Mouse (Mus musculus): ENCODE results near the gene Tgm3. TPM values are rescaled to one million over a fixed set of nuclear protein-coding genes. Genes with fewer than 3 reads are reported as not detected.

Gene Tgm3
- polyA plus RNA-seq (2015; fragmentation: Nextera tagmentation; extraction: Ambion mirVana), result 0.09 TPM in 1 of 2 replicates, not detected in the other

- Histone ChIP-seq H3K4me2 (no peak within 1 kb of the TSS), H3K9me3 (no peaks in the 10 kb centered on the region), H3K36me3 (no peaks in the 10 kb centered on the region), H3K27ac (replicated peaks) (no peak within 1 kb of the TSS), H3K4me1 (replicated peaks) (no peaks in the 10 kb centered on the region), H3K9ac (no peak within 1 kb of the TSS), H3K27me3 (no peaks in the 10 kb centered on the region), H3K4me3 (no peak within 1 kb of the TSS)
- no peak for ATAC-seq (ENCODE audit: low FRiP score, low read depth)
- 39% methylated on average over 7 of the region's 7 CpGs for WGBS
Measured at GRCm38 (mm10) chr2:130012026-130012425, at the start of gene Tgm3. Tgm3 (plus strand) TSS chr2:130012349.

DNA sequence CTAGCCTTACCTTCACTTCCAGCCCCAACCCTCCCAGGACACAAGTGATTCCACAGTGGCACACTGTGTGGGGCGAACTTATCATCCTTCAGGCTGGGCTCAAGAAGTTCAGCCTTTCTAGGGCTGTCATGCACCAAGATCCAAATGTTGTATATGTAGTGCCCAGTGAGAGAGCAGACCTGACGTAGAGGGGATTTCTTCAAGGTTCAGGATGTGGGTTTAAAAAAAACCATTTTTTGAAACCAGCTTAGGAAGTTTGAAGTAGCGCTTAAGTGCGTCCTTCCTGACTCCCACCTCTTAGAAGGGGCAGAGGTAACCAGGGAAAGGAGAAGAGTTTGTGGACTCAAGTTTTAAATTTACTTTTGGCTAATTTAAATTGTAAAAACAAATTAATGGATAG lies 31.5 kb upstream of the Tgm3 start:
- H3K4me3 ChIP-seq, result no peak overlapping the region
- H3K9ac ChIP-seq, result no peak overlapping the region
- no peak overlapping the region for H3K27ac ChIP-seq (replicated peaks)
- H3K4me2 ChIP-seq, result no peak overlapping the region
- ATAC-seq (ENCODE audit: low FRiP score, low read depth), result no peak
- WGBS, result 92% methylated on average over 4 of the region's 4 CpGs
- H3K4me1 ChIP-seq (replicated peaks), result no peaks in the 10 kb centered on the region
- H3K36me3 ChIP-seq, result no peaks in the 10 kb centered on the region
- H3K9me3 ChIP-seq, result no peaks in the 10 kb centered on the region
- H3K27me3 ChIP-seq, result no peaks in the 10 kb centered on the region

- Histone ChIP-seq H3K4me3 (no peak overlapping the region), H3K9me3 (no peaks in the 10 kb centered on the region), H3K4me2 (no peak overlapping the region), H3K36me3 (no peaks in the 10 kb centered on the region), H3K4me1 (replicated peaks) (no peaks in the 10 kb centered on the region), H3K27me3 (no peaks in the 10 kb centered on the region), H3K27ac (replicated peaks) (no peak overlapping the region), H3K9ac (no peak overlapping the region)
- no peak for ATAC-seq (ENCODE audit: low FRiP score, low read depth)
- 84% methylated on average over 6 of the region's 6 CpGs for whole genome bisulfite sequencing
Measured at GRCm38 (mm10) chr2:129987527-129988045, 24.6 kb upstream of the Tgm3 start.

- no peak overlapping the region for H3K9ac ChIP-seq
- WGBS, result 94% methylated on average over 2 of the region's 2 CpGs
Measured at GRCm38 (mm10) chr2:129989646-129990045, 22.5 kb upstream of the Tgm3 start.

DNA sequence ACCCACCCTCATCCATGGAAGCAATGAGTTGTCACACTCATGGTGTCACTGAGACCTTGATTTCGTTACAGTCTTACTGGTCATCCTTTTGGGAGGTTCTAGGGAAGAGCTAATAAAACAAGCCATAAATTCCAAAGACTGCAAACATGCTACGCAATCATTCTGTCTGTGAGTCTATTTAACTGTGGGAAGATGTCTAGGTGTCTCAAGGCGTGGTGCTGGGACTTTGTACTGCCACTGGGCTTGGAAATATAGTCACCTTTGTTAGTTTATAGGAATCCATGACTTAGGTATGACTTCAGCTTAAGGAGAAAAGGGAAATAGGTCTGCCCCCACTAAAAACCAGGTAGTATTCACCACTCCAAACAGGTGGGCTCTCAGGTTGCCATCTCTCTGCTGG lies 17.7 kb upstream of the Tgm3 start:
- no peaks in the 10 kb centered on the region for H3K4me1 ChIP-seq (replicated peaks)
- no peak for ATAC-seq (ENCODE audit: low FRiP score, low read depth)
- no peak overlapping the region for H3K9ac ChIP-seq
- no peaks in the 10 kb centered on the region for H3K36me3 ChIP-seq
- H3K4me3 ChIP-seq, result no peak overlapping the region
- no peaks in the 10 kb centered on the region for H3K9me3 ChIP-seq
- H3K27ac ChIP-seq (replicated peaks), result no peak overlapping the region
- H3K27me3 ChIP-seq, result no peaks in the 10 kb centered on the region
- WGBS, result 85% methylated on average over 3 of the region's 3 CpGs
- H3K4me2 ChIP-seq, result no peak overlapping the region

More at GRCm38 (mm10) chr2:129989646-129990045, 22.5 kb upstream of the Tgm3 start:
- Histone ChIP-seq H3K36me3 (no peaks in the 10 kb centered on the region), H3K9me3 (no peaks in the 10 kb centered on the region), H3K4me2 (no peak overlapping the region), H3K27me3 (no peaks in the 10 kb centered on the region), H3K4me1 (replicated peaks) (no peaks in the 10 kb centered on the region), H3K27ac (replicated peaks) (no peak overlapping the region), H3K4me3 (no peak overlapping the region)
- ATAC-seq (ENCODE audit: low FRiP score, low read depth), result no peak

DNA sequence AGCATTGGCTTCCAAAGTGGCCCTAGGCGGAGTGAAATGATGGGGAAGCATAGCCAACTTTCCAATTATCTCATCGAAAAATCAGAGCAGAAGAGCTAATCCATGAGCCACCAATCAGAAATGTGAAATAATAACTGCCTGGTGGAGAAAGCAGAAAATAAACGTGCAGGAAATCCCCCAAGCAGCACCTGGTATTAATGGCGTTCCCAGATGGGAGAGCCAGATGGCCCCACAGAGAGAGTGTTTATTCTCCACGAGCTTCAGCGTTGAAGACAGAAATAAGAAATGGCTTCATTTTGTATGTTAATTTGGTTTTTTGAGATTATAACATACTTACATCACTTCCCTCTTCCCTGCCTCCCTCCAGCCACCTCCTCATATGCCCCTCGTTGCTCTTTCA lies 13.7 kb upstream of the Tgm3 start:
- Histone ChIP-seq H3K27me3 (no peaks in the 10 kb centered on the region), H3K27ac (replicated peaks) (no peak overlapping the region), H3K9me3 (no peaks in the 10 kb centered on the region), H3K9ac (no peak overlapping the region), H3K4me1 (replicated peaks) (no peaks in the 10 kb centered on the region), H3K4me3 (no peak overlapping the region), H3K36me3 (no peaks in the 10 kb centered on the region), H3K4me2 (no peak overlapping the region)
- 60% methylated on average over 7 of the region's 7 CpGs for WGBS
- no peak for ATAC-seq (ENCODE audit: low FRiP score, low read depth)

GRCm38 (mm10) chr2:129999296-129999695 lies 12.9 kb upstream of the Tgm3 start:
- Histone ChIP-seq H3K27ac (replicated peaks) (no peak overlapping the region), H3K9ac (no peak overlapping the region), H3K9me3 (no peaks in the 10 kb centered on the region), H3K36me3 (no peaks in the 10 kb centered on the region), H3K4me1 (replicated peaks) (no peaks in the 10 kb centered on the region), H3K27me3 (no peaks in the 10 kb centered on the region), H3K4me2 (no peak overlapping the region), H3K4me3 (no peak overlapping the region)
- ATAC-seq (ENCODE audit: low FRiP score, low read depth), result no peak
- WGBS, result 87% methylated on average over 4 of the region's 4 CpGs

DNA sequence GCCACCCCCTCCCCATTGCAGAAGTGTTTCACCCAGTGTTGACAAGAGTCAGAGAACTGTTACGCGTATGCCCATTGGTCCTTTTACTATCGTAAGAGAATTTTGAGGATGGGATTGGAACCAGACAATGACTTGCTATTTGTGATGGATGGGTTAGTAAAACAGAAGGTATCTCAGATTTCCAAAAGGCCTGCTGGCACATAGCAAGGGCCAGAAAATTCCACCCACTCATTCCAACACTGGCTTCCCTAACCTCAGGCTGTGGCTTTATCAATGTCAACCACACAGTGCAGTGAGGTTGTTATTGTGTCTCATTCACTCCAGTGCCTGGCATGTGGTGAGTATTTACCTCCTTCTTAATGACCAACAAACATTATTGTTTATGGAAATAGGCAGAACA lies 11.5 kb upstream of the Tgm3 start:
- no peaks in the 10 kb centered on the region for H3K36me3 ChIP-seq
- H3K27ac ChIP-seq (replicated peaks), result no peak overlapping the region
- 95% methylated on average over 3 of the region's 3 CpGs for WGBS
- H3K4me1 ChIP-seq (replicated peaks), result no peaks in the 10 kb centered on the region
- H3K27me3 ChIP-seq, result no peaks in the 10 kb centered on the region
- H3K4me2 ChIP-seq, result no peak overlapping the region
- no peaks in the 10 kb centered on the region for H3K9me3 ChIP-seq
- H3K4me3 ChIP-seq, result no peak overlapping the region
- no peak overlapping the region for H3K9ac ChIP-seq
- no peak for ATAC-seq (ENCODE audit: low FRiP score, low read depth)

DNA sequence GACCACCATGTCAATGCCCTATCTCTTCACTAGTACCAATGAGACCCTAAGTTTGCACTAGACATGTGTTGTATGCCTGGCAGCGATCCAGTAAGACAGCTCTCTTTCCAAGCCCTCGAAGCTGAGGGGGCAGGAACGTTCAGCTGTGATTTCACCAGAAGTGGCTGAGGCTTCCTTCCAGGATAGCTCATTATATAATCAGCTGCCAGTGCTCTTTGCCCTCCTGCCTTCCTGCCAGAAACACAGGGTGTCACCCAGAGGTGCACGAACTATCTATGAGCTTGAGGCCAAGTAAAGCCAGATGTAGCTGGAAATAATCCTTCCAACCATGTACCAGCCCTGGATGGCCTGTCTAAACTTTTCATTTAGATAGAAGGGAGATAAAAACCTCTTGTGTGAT lies 8.1 kb upstream of the Tgm3 start:
- ATAC-seq (ENCODE audit: low FRiP score, low read depth), result no peak
- Histone ChIP-seq H3K4me3 (no peak overlapping the region), H3K27ac (replicated peaks) (no peak overlapping the region), H3K27me3 (no peaks in the 10 kb centered on the region), H3K4me2 (no peak overlapping the region), H3K9me3 (no peaks in the 10 kb centered on the region), H3K9ac (no peak overlapping the region), H3K4me1 (replicated peaks) (no peaks in the 10 kb centered on the region), H3K36me3 (no peaks in the 10 kb centered on the region)
- 54% methylated on average over 4 of the region's 4 CpGs for WGBS

DNA sequence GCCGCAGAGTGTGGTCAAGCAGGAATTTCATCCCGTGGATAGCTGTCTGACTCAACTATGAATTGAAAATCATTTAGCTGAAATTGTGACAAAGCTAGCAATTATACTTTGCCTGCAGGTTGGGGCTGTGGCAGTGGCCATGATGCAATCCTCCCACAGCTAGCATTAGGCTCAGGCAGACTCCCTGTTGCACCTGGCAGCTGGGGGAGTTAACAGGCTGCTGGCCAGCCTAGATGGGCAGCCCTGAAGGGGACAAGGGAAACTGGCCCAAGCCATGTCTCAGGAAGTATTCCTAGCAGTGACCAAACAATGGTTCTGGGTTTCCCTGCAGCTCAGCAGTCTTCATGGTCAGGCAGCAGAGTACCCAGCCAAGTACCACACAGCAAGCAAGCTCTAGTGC lies 2.8 kb upstream of the Tgm3 start:
- Histone ChIP-seq H3K4me1 (replicated peaks) (no peaks in the 10 kb centered on the region), H3K4me2 (no peak overlapping the region), H3K27me3 (no peaks in the 10 kb centered on the region), H3K4me3 (no peak overlapping the region), H3K36me3 (no peaks in the 10 kb centered on the region), H3K27ac (replicated peaks) (no peak overlapping the region), H3K9ac (no peak overlapping the region), H3K9me3 (no peaks in the 10 kb centered on the region)
- 88% methylated on average over 2 of the region's 2 CpGs for WGBS
- ATAC-seq (ENCODE audit: low FRiP score, low read depth), result no peak

DNA sequence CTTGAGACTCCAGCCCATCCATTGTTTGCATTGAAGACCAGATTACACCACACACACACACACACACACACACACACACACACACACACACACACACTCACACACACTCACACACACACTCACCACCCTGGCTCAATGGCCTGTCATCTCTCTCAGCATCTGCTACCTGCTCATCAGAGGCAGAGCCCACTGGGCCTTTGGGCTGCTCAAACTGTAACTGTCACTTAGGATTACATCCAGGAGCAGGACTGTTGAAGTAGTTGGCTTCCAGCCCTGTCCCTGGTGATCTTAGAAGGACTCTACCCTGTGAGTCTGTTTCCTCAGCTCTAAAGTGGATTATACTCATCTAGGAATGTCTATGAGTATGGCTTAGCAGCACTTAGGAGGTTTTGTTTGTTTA lies 1.5 kb downstream of the Tgm3 start:
- no peak overlapping the region for H3K27ac ChIP-seq (replicated peaks)
- H3K27me3 ChIP-seq, result no peaks in the 10 kb centered on the region
- H3K9ac ChIP-seq, result no peak overlapping the region
- no peak overlapping the region for H3K4me2 ChIP-seq
- no peaks in the 10 kb centered on the region for H3K4me1 ChIP-seq (replicated peaks)
- no peaks in the 10 kb centered on the region for H3K9me3 ChIP-seq
- no peak overlapping the region for H3K4me3 ChIP-seq
- ATAC-seq (ENCODE audit: low FRiP score, low read depth), result no peak
- no peaks in the 10 kb centered on the region for H3K36me3 ChIP-seq

DNA sequence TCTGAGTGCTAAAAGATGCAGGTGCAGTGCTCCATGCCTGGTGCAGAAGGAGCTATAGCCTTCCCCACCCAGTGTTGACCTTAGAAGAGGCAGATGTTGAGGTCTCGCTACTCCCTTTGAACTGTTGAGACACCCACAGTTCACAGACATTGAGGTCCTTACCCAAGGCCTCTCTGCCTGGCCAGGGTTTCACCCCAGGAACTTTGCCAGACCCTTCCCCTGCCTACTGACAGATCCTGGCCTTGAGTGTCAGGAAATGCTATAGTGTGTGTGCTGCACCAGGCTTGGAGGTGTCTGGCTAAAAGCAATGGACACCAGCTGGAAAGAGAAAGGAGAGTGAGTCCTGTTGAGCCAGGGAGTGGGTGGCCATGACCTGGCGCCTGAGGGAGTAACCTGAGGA lies 3.0 kb downstream of the Tgm3 start:
- 90% methylated on average over 2 of the region's 2 CpGs for whole genome bisulfite sequencing
- ATAC-seq (ENCODE audit: low FRiP score, low read depth), result no peak

GRCm38 (mm10) chr2:130018084-130018483 lies 5.9 kb downstream of the Tgm3 start:
- no peak for ATAC-seq (ENCODE audit: low FRiP score, low read depth)
- Histone ChIP-seq H3K27ac (replicated peaks) (no peak overlapping the region), H3K9ac (no peak overlapping the region), H3K4me2 (no peak overlapping the region), H3K4me1 (replicated peaks) (no peaks in the 10 kb centered on the region), H3K27me3 (no peaks in the 10 kb centered on the region), H3K9me3 (no peaks in the 10 kb centered on the region), H3K4me3 (no peak overlapping the region), H3K36me3 (no peaks in the 10 kb centered on the region)
- 81% methylated on average over 2 of the region's 2 CpGs for WGBS

More for the DNA sequence above, 3.0 kb downstream of the Tgm3 start:
- no peaks in the 10 kb centered on the region for H3K4me1 ChIP-seq (replicated peaks)
- H3K9ac ChIP-seq, result no peak overlapping the region
- no peak overlapping the region for H3K4me3 ChIP-seq
- no peak overlapping the region for H3K4me2 ChIP-seq
- H3K27me3 ChIP-seq, result no peaks in the 10 kb centered on the region
- no peaks in the 10 kb centered on the region for H3K9me3 ChIP-seq
- no peaks in the 10 kb centered on the region for H3K36me3 ChIP-seq
- H3K27ac ChIP-seq (replicated peaks), result no peak overlapping the region
